8 mouse cellular contexts compared by ENCODE assay signal in genomic region chr7:122197306-122197705, GRCm38 (mm10). TPM values are rescaled to one million over a fixed set of nuclear protein-coding genes. Genes with fewer than 3 reads are reported as not detected.
DNase-seq lines count a peak whose midpoint lies in the region; ATAC-seq and TF ChIP-seq lines count a peak whose summit lies in the region.
"Had no signal": no experiment of that assay in that cellular context is flagged by ENCODE, and none has a peak within 500 bp of the region (broad histone marks: within the 10 kb centered on the region; RNA-seq: fewer than 3 reads in every experiment).

No protein-coding gene starts in this region.

- H3K9me3 ChIP-seq in midbrain, embryonic 14.5 days (ENCODE audit: control insufficient read depth, low read length): no peaks in the 10 kb centered on the region
- H3K9me3 ChIP-seq in midbrain, embryonic 16.5 days (replicated peaks; ENCODE audit: control insufficient read depth, low read length, poor library complexity, severe bottlenecking): no peaks in the 10 kb centered on the region
- no peaks in the 10 kb centered on the region for H3K9me3 ChIP-seq in limb, embryonic 10.5 days (replicated peaks)
- H3K9me3 ChIP-seq: heart, embryonic 13.5 days had no signal

- TF ChIP-seq POLR2A in small intestine, adult 2 months (IDR thresholded peaks at IDR 0.05; ENCODE audit: low read depth, low read length): no peak

- TF ChIP-seq CTCF in small intestine, adult 2 months (IDR thresholded peaks at IDR 0.05; ENCODE audit: extremely low read depth, insufficient read length, insufficient replicate concordance, low read depth, low read length): 0 out of 2 replicates have a peak, but pooled peaks have one; percentile 27

- no peaks in the 10 kb centered on the region for H3K36me3 ChIP-seq in midbrain, embryonic 14.5 days (ENCODE audit: control insufficient read depth, insufficient read depth, low read length)
- H3K36me3 ChIP-seq in midbrain, embryonic 16.5 days (ENCODE audit: control insufficient read depth, insufficient read depth, low read length): no peaks in the 10 kb centered on the region
- H3K36me3 ChIP-seq in limb, embryonic 10.5 days: no peaks in the 10 kb centered on the region
- no peaks in the 10 kb centered on the region for H3K36me3 ChIP-seq in small intestine, adult 2 months (ENCODE audit: control insufficient read depth, insufficient read depth, low read length)
- H3K36me3 ChIP-seq: heart, embryonic 13.5 days had no signal

- no peak overlapping the region for H3K27ac ChIP-seq in midbrain, embryonic 14.5 days (replicated peaks; ENCODE audit: low read depth, low read length)
- H3K27ac ChIP-seq in midbrain, embryonic 16.5 days (ENCODE audit: low read length): no peak overlapping the region
- no peak overlapping the region for H3K27ac ChIP-seq in limb, embryonic 10.5 days
- 0 out of 2 replicates have a peak overlapping the region, but pooled peaks have one; percentile 34 for H3K27ac ChIP-seq in small intestine, adult 2 months (ENCODE audit: insufficient read depth, low read depth, low read length)
- H3K27ac ChIP-seq: heart, embryonic 13.5 days had no signal

- whole genome bisulfite sequencing in midbrain, embryonic 14.5 days: 49% methylated on average over 4 of the region's 4 CpGs
- 47% methylated on average over 4 of the region's 4 CpGs for WGBS in midbrain, embryonic 16.5 days
- 34% methylated on average over 4 of the region's 4 CpGs for WGBS in limb, embryonic 10.5 days
- WGBS in small intestine, adult 2 months: 22% methylated on average over 4 of the region's 4 CpGs

- H3K4me1 ChIP-seq in midbrain, embryonic 14.5 days (ENCODE audit: control insufficient read depth, insufficient read depth, low read length): no peaks in the 10 kb centered on the region
- H3K4me1 ChIP-seq in midbrain, embryonic 16.5 days (ENCODE audit: control insufficient read depth, insufficient read depth, low read length): no peaks in the 10 kb centered on the region
- no peaks in the 10 kb centered on the region for H3K4me1 ChIP-seq in limb, embryonic 10.5 days
- no peaks in the 10 kb centered on the region for H3K4me1 ChIP-seq in small intestine, adult 2 months (ENCODE audit: control insufficient read depth, insufficient read depth, insufficient read length, low read length)

- no peak overlapping the region for H3K4me3 ChIP-seq in midbrain, embryonic 14.5 days (replicated peaks; ENCODE audit: low read depth, low read length)
- H3K4me3 ChIP-seq in midbrain, embryonic 16.5 days (ENCODE audit: low read depth, low read length): no peak overlapping the region
- no peak overlapping the region for H3K4me3 ChIP-seq in limb, embryonic 10.5 days
- H3K4me3 ChIP-seq in small intestine, adult 2 months (ENCODE audit: low read depth, low read length): no peak overlapping the region
- H3K4me3 ChIP-seq: heart, embryonic 13.5 days had no signal

- no peak overlapping the region for H3K9ac ChIP-seq in midbrain, embryonic 14.5 days (replicated peaks; ENCODE audit: low read length)
- H3K9ac ChIP-seq in midbrain, embryonic 16.5 days (ENCODE audit: low read depth, low read length): no peak overlapping the region
- H3K9ac ChIP-seq: heart, embryonic 13.5 days had no signal

- H3K4me2 ChIP-seq in midbrain, embryonic 14.5 days (ENCODE audit: low read length): no peak overlapping the region
- no peak overlapping the region for H3K4me2 ChIP-seq in midbrain, embryonic 16.5 days (ENCODE audit: low read length)
- H3K4me2 ChIP-seq: heart, embryonic 13.5 days had no signal

- no peaks in the 10 kb centered on the region for H3K27me3 ChIP-seq in midbrain, embryonic 14.5 days (ENCODE audit: control insufficient read depth, insufficient read depth, low read length)
- H3K27me3 ChIP-seq in midbrain, embryonic 16.5 days (ENCODE audit: control insufficient read depth, insufficient read depth, low read depth, low read length): no peaks in the 10 kb centered on the region
- H3K27me3 ChIP-seq in limb, embryonic 10.5 days (ENCODE audit: low read depth, poor library complexity, severe bottlenecking): no peaks in the 10 kb centered on the region
- H3K27me3 ChIP-seq in small intestine, adult 2 months (ENCODE audit: control insufficient read depth, insufficient read depth, low read length): no peaks in the 10 kb centered on the region
- H3K27me3 ChIP-seq: heart, embryonic 13.5 days had no signal

- DNase-seq in midbrain, embryonic 14.5 days: peak; percentile 79
- DNase-seq in NIH3T3 (ENCODE audit: low read depth): peak; percentile 72
- peak; percentile 32 for DNase-seq in cerebellum, adult 8-10 months
- DNase-seq in limb, embryonic 10.5 days (ENCODE audit: low spot score): peak; percentile 42

- ATAC-seq in midbrain, embryonic 14.5 days (ENCODE audit: low FRiP score, low TSS enrichment): no peak
- no peak for ATAC-seq in midbrain, embryonic 16.5 days
- ATAC-seq in hematopoietic stem cell, adult 5-6 weeks (replicated peaks in 1 of 2; ENCODE audit: insufficient read depth in 1 of 2, low FRiP score in 2 of 2, low TSS enrichment in 1 of 2, low read depth in 1 of 2, poor library complexity in 2 of 2, severe bottlenecking in 2 of 2): peak; percentile 56 to 57; a peak in 2 of 4 replicates

RNA-seq across cellular contexts. Expression of gene Ern2, which starts 11.3 kb away (rescaled TPM):
- polyA plus RNA-seq in midbrain, embryonic 14.5 days (2014; fragmentation: Nextera tagmentation; extraction: Ambion mirVana): 1.1 and 1.6 TPM in 2 replicates
- polyA plus RNA-seq in midbrain, embryonic 16.5 days (2015; fragmentation: Nextera tagmentation; extraction: Ambion mirVana): 1.7 and 2.2 TPM in 2 replicates
- total RNA-seq in hematopoietic stem cell, adult 5-6 weeks (2017): not detected in 2 replicates
- polyA plus RNA-seq in limb, embryonic 10.5 days (2016; fragmentation: Nextera tagmentation; extraction: Ambion mirVana): not detected in 2 replicates
- polyA plus RNA-seq in small intestine, adult 2 months (2012; rRNA removed): 23.1 and 23.5 TPM in 2 replicates
- polyA plus RNA-seq: heart, embryonic 13.5 days had no signal

RNA-seq across cellular contexts. Expression of gene Chp2, which starts 22.0 kb away (rescaled TPM):
- polyA plus RNA-seq in midbrain, embryonic 14.5 days (2014; fragmentation: Nextera tagmentation; extraction: Ambion mirVana): 0.59 and 1.3 TPM in 2 replicates
- polyA plus RNA-seq in midbrain, embryonic 16.5 days (2015; fragmentation: Nextera tagmentation; extraction: Ambion mirVana): 0.89 and 1.0 TPM in 2 replicates
- total RNA-seq in hematopoietic stem cell, adult 5-6 weeks (2017): 0.88 TPM in 1 of 2 replicates, not detected in the other
- polyA plus RNA-seq in limb, embryonic 10.5 days (2016; fragmentation: Nextera tagmentation; extraction: Ambion mirVana): not detected in 2 replicates
- 97.0 and 197 TPM in 2 replicates for polyA plus RNA-seq in small intestine, adult 2 months (2012; rRNA removed)

RNA-seq across cellular contexts. Expression of gene Plk1, which starts 38.1 kb away (rescaled TPM):
- polyA plus RNA-seq in midbrain, embryonic 14.5 days (2014; fragmentation: Nextera tagmentation; extraction: Ambion mirVana): 12.7 and 21.4 TPM in 2 replicates
- polyA plus RNA-seq in midbrain, embryonic 16.5 days (2015; fragmentation: Nextera tagmentation; extraction: Ambion mirVana): 11.9 and 15.1 TPM in 2 replicates
- total RNA-seq in hematopoietic stem cell, adult 5-6 weeks (2017): 26.5 and 43.2 TPM in 2 replicates
- polyA plus RNA-seq in limb, embryonic 10.5 days (2016; fragmentation: Nextera tagmentation; extraction: Ambion mirVana): 248 and 264 TPM in 2 replicates
- polyA plus RNA-seq in small intestine, adult 2 months (2012; rRNA removed): 9.0 and 21.2 TPM in 2 replicates

Comparison
In these comparisons a context has a peak if more than half of its experiments do, and no peak if none do; other contexts are left out.
1. ATAC-seq: peak in hematopoietic stem cell, adult 5-6 weeks (2 of 2); none in midbrain, embryonic 14.5 days (single experiment) and midbrain, embryonic 16.5 days (single experiment).
2. RNA of gene Chp2, which starts 22.0 kb away (polyA plus RNA-seq): 97.0 to 197 TPM in small intestine, adult 2 months; 0.59 to 1.3 TPM in midbrain, embryonic 14.5 days, 0.89 to 1.0 TPM in midbrain, embryonic 16.5 days and not detected in limb, embryonic 10.5 days; every median in the first group is over 10 times any median in the second.
3. RNA of gene Plk1, which starts 38.1 kb away (polyA plus RNA-seq): 248 to 264 TPM in limb, embryonic 10.5 days; 12.7 to 21.4 TPM in midbrain, embryonic 14.5 days, 9.0 to 21.2 TPM in small intestine, adult 2 months and 11.9 to 15.1 TPM in midbrain, embryonic 16.5 days; every median in the first group is over 10 times any median in the second.
4. Peak in every context shown above with its lines, with median percentiles within 50 percentile points of each other: DNase-seq.